Mouse (Mus musculus): ENCODE results near the gene Utp15.

GRCm38 (mm10) chr13:98264111-98264510 lies 1.3 kb upstream of the Utp15 start:
- TF ChIP-seq CTCF (IDR thresholded peaks at IDR 0.05; ENCODE audit: control insufficient read depth, insufficient read depth, low read length), result no peak
- no peak for TF ChIP-seq POLR2A (IDR thresholded peaks at IDR 0.05; ENCODE audit: borderline replicate concordance, control insufficient read depth, low read depth, low read length)

Data from bone marrow, adult 2 months (tissue).